ENCODE assay signal across 8 mouse cellular contexts in the genomic region with DNA sequence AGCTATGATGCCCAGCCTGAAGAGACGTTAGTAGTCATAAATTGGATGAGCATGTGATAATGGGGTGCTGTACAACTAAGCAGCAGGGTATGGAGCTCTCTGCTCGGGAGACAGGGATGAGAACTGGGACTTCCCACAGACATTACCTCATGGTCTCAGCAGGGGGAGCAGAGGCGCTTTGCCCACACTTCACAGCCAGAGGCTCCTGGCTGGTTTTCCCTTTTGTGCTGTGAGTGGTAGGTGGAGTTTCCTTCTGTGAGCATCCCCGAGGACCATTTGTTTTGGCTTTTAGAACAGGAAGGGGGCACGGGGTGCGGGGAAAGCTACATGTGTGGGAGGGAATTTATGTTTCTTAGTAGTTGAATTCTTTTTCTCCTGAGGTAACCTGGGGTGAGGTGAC.
DNase-seq lines count a peak whose midpoint lies in the region; ATAC-seq and TF ChIP-seq lines count a peak whose summit lies in the region.

No protein-coding gene starts in this region.

- DNase-seq in cerebellum, adult 11 months = peak; percentile 20
- no peak for DNase-seq in cerebellum, adult 8-10 months
- DNase-seq in embryo, embryonic 10.5 days (ENCODE audit: low spot score) = peak; percentile 84
- peak; percentile 46 to 62 for DNase-seq in gastrocnemius, postnatal 36 days
- peak; percentile 75 for DNase-seq in intestine, embryonic 14.5 days (ENCODE audit: low spot score)
- peak; percentile 62 to 65 for DNase-seq in left cerebral cortex, postnatal 36 days (ENCODE audit: low spot score in 2 of 2)
- peak; percentile 78 for DNase-seq in stomach, postnatal 0 days (ENCODE audit: low spot score)

- peak overlapping the region; percentile 60 for H3K27ac ChIP-seq in intestine, embryonic 14.5 days (ENCODE audit: low read depth)
- H3K27ac ChIP-seq in stomach, postnatal 0 days (replicated peaks) = peak overlapping the region; percentile 89

- peak overlapping the region; percentile 15; the same call in 1 of the 2 replicates for H3K4me3 ChIP-seq in intestine, embryonic 14.5 days (ENCODE audit: low read depth, low read length)
- 0 out of 2 replicates have a peak overlapping the region, but pooled peaks have one; percentile 2 for H3K4me3 ChIP-seq in stomach, postnatal 0 days (ENCODE audit: low read depth, low read length)

- intact Hi-C loops in gastrocnemius, postnatal 36 days (cut with DNase I) = loop anchor here (5.0 kb wide), 1 partner anchor 230 kb away; no protein-coding TSS in a partner anchor
- intact Hi-C loops in left cerebral cortex, postnatal 36 days (cut with DNase I) = no loop called here

- H3K27me3 ChIP-seq in intestine, embryonic 14.5 days (replicated peaks; ENCODE audit: control insufficient read depth, insufficient read depth, low read length) = no peaks in the 10 kb centered on the region
- H3K27me3 ChIP-seq in stomach, postnatal 0 days (ENCODE audit: control insufficient read depth, insufficient read depth, low read length) = no peaks in the 10 kb centered on the region

- no peak overlapping the region; the same call in 1 of the 2 replicates for H3K9ac ChIP-seq in intestine, embryonic 14.5 days (ENCODE audit: low read length)
- H3K9ac ChIP-seq in stomach, postnatal 0 days (ENCODE audit: low read length) = no peak overlapping the region

- no peaks in the 10 kb centered on the region for H3K36me3 ChIP-seq in intestine, embryonic 14.5 days (ENCODE audit: control insufficient read depth, insufficient read depth, low read length)
- H3K36me3 ChIP-seq in stomach, postnatal 0 days (ENCODE audit: control insufficient read depth, insufficient read depth, low read length) = no peaks in the 10 kb centered on the region

- 2% methylated on average over 6 of the region's 6 CpGs for WGBS in intestine, embryonic 14.5 days
- 4% methylated on average over 6 of the region's 6 CpGs for WGBS in stomach, postnatal 0 days

- TF ChIP-seq CTCF in stomach, postnatal 0 days (IDR thresholded peaks at IDR 0.05; ENCODE audit: low read depth) = peak; percentile 78

- no peaks in the 10 kb centered on the region for H3K9me3 ChIP-seq in intestine, embryonic 14.5 days (ENCODE audit: control insufficient read depth, low read length)
- no peaks in the 10 kb centered on the region for H3K9me3 ChIP-seq in stomach, postnatal 0 days (ENCODE audit: control insufficient read depth, low read length)

- TF ChIP-seq EP300 in stomach, postnatal 0 days (optimal IDR thresholded peaks at IDR 0.05) = no peak

- ATAC-seq in intestine, embryonic 14.5 days (replicated peaks; ENCODE audit: low FRiP score, low TSS enrichment, low read depth) = peak; percentile 51; the same call in 1 of the 2 replicates
- ATAC-seq in megakaryocyte-erythroid progenitor cell, adult 5-6 weeks (replicated peaks; ENCODE audit: low FRiP score, low TSS enrichment, poor library complexity, severe bottlenecking) = peak; percentile 48; the same call in 1 of the 2 replicates
- ATAC-seq in stomach, postnatal 0 days (ENCODE audit: low FRiP score, low TSS enrichment) = peak; percentile 57

- peaks cover 15% of the 10 kb centered on the region for H3K4me1 ChIP-seq in intestine, embryonic 14.5 days (replicated peaks; ENCODE audit: control insufficient read depth, insufficient read depth, low read length)
- no peaks in the 10 kb centered on the region; the same call in 1 of the 2 replicates for H3K4me1 ChIP-seq in stomach, postnatal 0 days (replicated peaks; ENCODE audit: control insufficient read depth, insufficient read depth)

- peak overlapping the region; percentile 67 for H3K4me2 ChIP-seq in intestine, embryonic 14.5 days (ENCODE audit: low read length)
- H3K4me2 ChIP-seq in stomach, postnatal 0 days (replicated peaks; ENCODE audit: low read depth) = peak overlapping the region; percentile 58
